Mouse (Mus musculus): ENCODE results near the gene Lyar. TPM values are rescaled to one million over a fixed set of nuclear protein-coding genes. Genes with fewer than 3 reads are reported as not detected.

Gene Lyar
- polyA plus RNA-seq, 1 experiment from 2014 or later, result 143 TPM

DNA sequence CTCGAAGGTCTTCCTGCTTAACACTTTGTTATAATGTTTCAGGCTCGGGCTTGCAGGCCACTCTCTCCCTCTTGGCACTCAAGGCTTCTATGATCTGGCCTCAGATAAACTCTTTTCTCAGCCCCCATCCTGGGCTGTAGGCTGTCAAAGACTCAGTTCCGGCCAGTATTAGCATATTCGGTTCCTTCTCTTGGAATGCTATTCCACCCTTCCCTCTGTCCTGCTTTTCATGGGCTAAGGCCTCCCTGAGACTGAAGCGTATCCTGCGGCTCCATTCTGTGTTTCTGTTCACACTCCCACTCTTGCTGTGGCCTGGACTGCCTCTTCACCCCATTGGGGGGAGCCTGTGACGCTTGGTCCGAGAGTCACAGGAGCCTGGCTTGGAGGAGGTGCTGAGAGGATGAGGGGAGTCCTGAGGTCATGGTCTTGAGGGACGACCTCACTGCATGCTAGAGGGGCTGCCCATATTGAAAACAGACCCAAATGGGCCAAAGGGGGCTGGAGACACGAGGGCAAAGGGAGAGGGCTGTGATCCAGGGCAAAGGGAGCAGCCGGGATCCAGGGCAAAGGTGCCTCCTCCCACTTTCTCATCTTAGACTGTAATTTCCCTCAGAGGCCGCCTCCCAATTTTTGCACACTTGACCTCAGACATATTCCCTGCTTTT is 57.8 kb downstream of the Lyar start:
- WGBS, result 18% methylated on average over 12 of the region's 12 CpGs
- 0 out of 2 replicates have a peak, but pooled peaks have one; percentile 10 for ATAC-seq (replicated peaks; ENCODE audit: low FRiP score)
- H3K27ac ChIP-seq (ENCODE audit: low read depth, low read length), result no peak overlapping the region
- H3K4me1 ChIP-seq (replicated peaks; ENCODE audit: control insufficient read depth, insufficient read depth, low read length), result peaks cover 6% of the 10 kb centered on the region; the same call in 1 of the 2 replicates
- H3K4me3 ChIP-seq (ENCODE audit: low read depth, low read length), result 0 out of 2 replicates have a peak overlapping the region, but pooled peaks have one; percentile 17
- no peak for DNase-seq (ENCODE audit: low spot score)
- H3K4me2 ChIP-seq (ENCODE audit: low read depth, low read length, severe bottlenecking), result peak overlapping the region; percentile 39
- no peaks in the 10 kb centered on the region for H3K36me3 ChIP-seq (ENCODE audit: control insufficient read depth, insufficient read depth, low read length)
- peaks cover 47% of the 10 kb centered on the region for H3K27me3 ChIP-seq (ENCODE audit: control insufficient read depth, insufficient read depth, low read length)
- no peak overlapping the region for H3K9ac ChIP-seq (ENCODE audit: low read length)
- H3K9me3 ChIP-seq (ENCODE audit: control insufficient read depth, low read length), result no peaks in the 10 kb centered on the region

GRCm38 (mm10) chr5:38280075-38280474 is 59.8 kb downstream of the Lyar start:
- Histone ChIP-seq H3K4me2 (ENCODE audit: low read depth, low read length, severe bottlenecking) (no peak overlapping the region), H3K36me3 (ENCODE audit: control insufficient read depth, insufficient read depth, low read length) (no peaks in the 10 kb centered on the region), H3K9me3 (ENCODE audit: control insufficient read depth, low read length) (no peaks in the 10 kb centered on the region), H3K4me1 (replicated peaks; ENCODE audit: control insufficient read depth, insufficient read depth, low read length) (peaks cover 6% of the 10 kb centered on the region; the same call in 1 of the 2 replicates), H3K27me3 (ENCODE audit: control insufficient read depth, insufficient read depth, low read length) (peaks cover 39% of the 10 kb centered on the region), H3K27ac (ENCODE audit: low read depth, low read length) (no peak overlapping the region), H3K4me3 (ENCODE audit: low read depth, low read length) (no peak overlapping the region), H3K9ac (ENCODE audit: low read length) (no peak overlapping the region)
- 33% methylated on average over 1 of the region's 1 CpGs for WGBS
- no peak for DNase-seq (ENCODE audit: low spot score)
- no peak for ATAC-seq (replicated peaks; ENCODE audit: low FRiP score)

Other genes starting within 250 kb of the Lyar start
- gene Stx18, start 181.7 kb upstream of the Lyar start, polyA plus RNA-seq (2014; fragmentation: Nextera tagmentation; extraction: Ambion mirVana), result 47.8 and 53.5 TPM in 2 replicates
- gene Nsg1, start 60.6 kb upstream of the Lyar start, polyA plus RNA-seq (2014; fragmentation: Nextera tagmentation; extraction: Ambion mirVana), result 54.3 and 76.1 TPM in 2 replicates
- 17.3 and 20.8 TPM in 2 replicates for gene Zbtb49, start within 50 bp of the Lyar start, polyA plus RNA-seq (2014; fragmentation: Nextera tagmentation; extraction: Ambion mirVana)
- 82.6 and 100 TPM in 2 replicates for gene Tmem128, start 39.7 kb downstream of the Lyar start, polyA plus RNA-seq (2014; fragmentation: Nextera tagmentation; extraction: Ambion mirVana)
- not detected in 2 replicates for gene Otop1, start 55.5 kb downstream of the Lyar start, polyA plus RNA-seq (2014; fragmentation: Nextera tagmentation; extraction: Ambion mirVana)
- not detected in 2 replicates for gene Drd5, start 98.9 kb downstream of the Lyar start, polyA plus RNA-seq (2014; fragmentation: Nextera tagmentation; extraction: Ambion mirVana)